Mouse (Mus musculus) gastrocnemius, postnatal 10 days (tissue): ENCODE data around the gene Cd63. TPM values are rescaled to one million over a fixed set of nuclear protein-coding genes. Genes with fewer than 3 reads are reported as not detected.

Experiments
- total RNA-seq, 2 experiments: library from RNA; stranded (reverse); gene quantifications; 2 replicates each; pipeline ENCODE4 v1.2.3; 2021

Cd63 gene
- total RNA-seq, 2 experiments from 2014 or later: 198 to 258 TPM

Other genes starting within 250 kb of the Cd63 start
- gene Suox, start 226.9 kb upstream of the Cd63 start, total RNA-seq: 10 to 100 TPM in 1 of 2 experiments, 1 to 10 TPM in 1; 9.3 to 11.0 TPM
- 10 to 100 TPM; 82.7 to 83.2 TPM for gene Rab5b, start 204.7 kb upstream of the Cd63 start, total RNA-seq
- gene Pmel, start 196.8 kb upstream of the Cd63 start, total RNA-seq: 1 to 10 TPM; 2.1 to 2.4 TPM
- gene Cdk2, start 196.0 kb upstream of the Cd63 start, total RNA-seq: 10 to 100 TPM; 14.0 to 18.8 TPM
- gene Dgka, start 156.1 kb upstream of the Cd63 start, total RNA-seq: 1 to 10 TPM; 7.1 to 8.8 TPM
- 10 to 100 TPM; 13.7 to 14.9 TPM for gene Pym1, start 153.1 kb upstream of the Cd63 start, total RNA-seq
- gene Mmp19, start 110.1 kb upstream of the Cd63 start, total RNA-seq: 1 to 10 TPM; 2.8 to 3.8 TPM
- gene Dnajc14, start 96.9 kb upstream of the Cd63 start, total RNA-seq: 10 to 100 TPM; 28.9 to 34.6 TPM
- 10 to 100 TPM in 1 of 2 experiments, 1 to 10 TPM in 1; 7.4 to 10.8 TPM for gene Tmem198b, start 96.6 kb upstream of the Cd63 start, total RNA-seq
- 10 to 100 TPM; 45.3 to 45.4 TPM for gene Sarnp, start 83.7 kb upstream of the Cd63 start, total RNA-seq
- 1 to 10 TPM; 7.5 to 8.8 TPM for gene Ormdl2, start 79.3 kb upstream of the Cd63 start, total RNA-seq
- 1 to 10 TPM; 8.2 to 9.5 TPM for gene Gdf11, start 9.3 kb upstream of the Cd63 start, total RNA-seq
- 10 to 100 TPM in 1 of 2 experiments, 1 to 10 TPM in 1; 8.2 to 12.5 TPM for gene Rdh5, start 21.9 kb downstream of the Cd63 start, total RNA-seq
- gene Bloc1s1, start 23.0 kb downstream of the Cd63 start, total RNA-seq: 100 to 1,000 TPM; 201 to 210 TPM
- 100 to 1,000 TPM; 125 to 127 TPM for gene Itga7, start 32.8 kb downstream of the Cd63 start, total RNA-seq
- gene Mettl7b, start 60.0 kb downstream of the Cd63 start, total RNA-seq: under 1 TPM in 1 of 2 experiments, not detected in 1; 0.19 TPM
- not detected for gene Olfr9, start 88.4 kb downstream of the Cd63 start, total RNA-seq
- gene Olfr763, start 109.8 kb downstream of the Cd63 start, total RNA-seq: not detected
- not detected for gene Olfr764-ps1, start 138.9 kb downstream of the Cd63 start, total RNA-seq
- not detected for gene Olfr765, start 149.0 kb downstream of the Cd63 start, total RNA-seq
- not detected for gene Olfr766-ps1, start 168.0 kb downstream of the Cd63 start, total RNA-seq
- gene Olfr767, start 181.9 kb downstream of the Cd63 start, total RNA-seq: not detected
- gene Olfr768, start 198.4 kb downstream of the Cd63 start, total RNA-seq: not detected
- not detected for gene Olfr769, start 216.9 kb downstream of the Cd63 start, total RNA-seq
- gene Olfr770, start 238.0 kb downstream of the Cd63 start, total RNA-seq: not detected